Mouse (Mus musculus): ENCODE measurements around the gene Cd55. TPM values are rescaled to one million over a fixed set of nuclear protein-coding genes. Genes with fewer than 3 reads are reported as not detected.
"Not testable (repeated sequence)": the region's sequence is repeated elsewhere in the genome, so short reads cannot be mapped to it uniquely, and the experiment has no call there.

Cd55 gene
- polyA plus RNA-seq, 1 experiment = 36.8 TPM

- Histone ChIP-seq H3K27me3 (ENCODE audit: control insufficient read depth, insufficient read depth, low read length) (no peaks in the 10 kb centered on the region), H3K4me1 (ENCODE audit: control insufficient read depth, insufficient read depth, insufficient read length, low read length) (peaks cover 5% of the 10 kb centered on the region; the same call in 1 of the 2 replicates), H3K36me3 (ENCODE audit: control insufficient read depth, insufficient read depth, low read length) (no peaks in the 10 kb centered on the region), H3K27ac (ENCODE audit: insufficient read depth, low read depth, low read length) (no peak overlapping the region), H3K4me3 (ENCODE audit: low read depth, low read length) (no peak overlapping the region)
- TF ChIP-seq CTCF (IDR thresholded peaks at IDR 0.05; ENCODE audit: extremely low read depth, insufficient read length, insufficient replicate concordance, low read depth, low read length) = no peak
- no peak for TF ChIP-seq POLR2A (IDR thresholded peaks at IDR 0.05; ENCODE audit: low read depth, low read length)
- WGBS = 41% methylated on average over 2 of the region's 2 CpGs
These were observed 4.9 kb upstream of the Cd55 start for GRCm38 (mm10) chr1:130467453-130467852.

- Histone ChIP-seq H3K27ac (ENCODE audit: insufficient read depth, low read depth, low read length) (no peak overlapping the region), H3K4me3 (ENCODE audit: low read depth, low read length) (no peak overlapping the region), H3K27me3 (ENCODE audit: control insufficient read depth, insufficient read depth, low read length) (no peaks in the 10 kb centered on the region), H3K4me1 (ENCODE audit: control insufficient read depth, insufficient read depth, insufficient read length, low read length) (peaks cover 5% of the 10 kb centered on the region; the same call in 1 of the 2 replicates), H3K36me3 (ENCODE audit: control insufficient read depth, insufficient read depth, low read length) (no peaks in the 10 kb centered on the region)
- TF ChIP-seq CTCF (IDR thresholded peaks at IDR 0.05; ENCODE audit: extremely low read depth, insufficient read length, insufficient replicate concordance, low read depth, low read length) (no peak), POLR2A (IDR thresholded peaks at IDR 0.05; ENCODE audit: low read depth, low read length) (no peak)
These were observed 1.6 kb upstream of the Cd55 start for GRCm38 (mm10) chr1:130464173-130464572.

GRCm38 (mm10) chr1:130462867-130463266 lies 323 bp upstream of the Cd55 start:
- Histone ChIP-seq H3K27ac (ENCODE audit: insufficient read depth, low read depth, low read length) (peak overlapping the region; percentile 17; the same call in 1 of the 2 replicates), H3K4me3 (ENCODE audit: low read depth, low read length) (peak overlapping the region; percentile 84)
- 5% methylated on average over 4 of the region's 4 CpGs for WGBS

GRCm38 (mm10) chr1:130455111-130455510 lies 7.4 kb downstream of the Cd55 start:
- peaks cover 11% of the 10 kb centered on the region for H3K36me3 ChIP-seq (ENCODE audit: control insufficient read depth, insufficient read depth, low read length)
- H3K4me3 ChIP-seq (ENCODE audit: low read depth, low read length) = no peak overlapping the region
- 85% methylated on average over 2 of the region's 2 CpGs for WGBS
- no peak overlapping the region for H3K27ac ChIP-seq (ENCODE audit: insufficient read depth, low read depth, low read length)
- TF ChIP-seq CTCF (IDR thresholded peaks at IDR 0.05; ENCODE audit: extremely low read depth, insufficient read length, insufficient replicate concordance, low read depth, low read length) (no peak), POLR2A (IDR thresholded peaks at IDR 0.05; ENCODE audit: low read depth, low read length) (no peak)
- no peaks in the 10 kb centered on the region for H3K27me3 ChIP-seq (ENCODE audit: control insufficient read depth, insufficient read depth, low read length)
- no peaks in the 10 kb centered on the region for H3K4me1 ChIP-seq (ENCODE audit: control insufficient read depth, insufficient read depth, insufficient read length, low read length)

More at GRCm38 (mm10) chr1:130462867-130463266, 323 bp upstream of the Cd55 start:
- TF ChIP-seq POLR2A (IDR thresholded peaks at IDR 0.05; ENCODE audit: low read depth, low read length) (no peak), CTCF (IDR thresholded peaks at IDR 0.05; ENCODE audit: extremely low read depth, insufficient read length, insufficient replicate concordance, low read depth, low read length) (no peak)
- no peaks in the 10 kb centered on the region for H3K27me3 ChIP-seq (ENCODE audit: control insufficient read depth, insufficient read depth, low read length)
- H3K36me3 ChIP-seq (ENCODE audit: control insufficient read depth, insufficient read depth, low read length) = peaks cover 1% of the 10 kb centered on the region; the same call in 1 of the 2 replicates
- H3K4me1 ChIP-seq (ENCODE audit: control insufficient read depth, insufficient read depth, insufficient read length, low read length) = peaks cover 5% of the 10 kb centered on the region; the same call in 1 of the 2 replicates

GRCm38 (mm10) chr1:130442930-130443329 lies 19.6 kb downstream of the Cd55 start:
- H3K27ac ChIP-seq (ENCODE audit: insufficient read depth, low read depth, low read length); H3K27me3 ChIP-seq (ENCODE audit: control insufficient read depth, insufficient read depth, low read length); H3K36me3 ChIP-seq (ENCODE audit: control insufficient read depth, insufficient read depth, low read length); H3K4me3 ChIP-seq (ENCODE audit: low read depth, low read length); H3K4me1 ChIP-seq (ENCODE audit: control insufficient read depth, insufficient read depth, insufficient read length, low read length): not testable (repeated sequence)
- WGBS = 52% methylated on average over 1 of the region's 1 CpGs

GRCm38 (mm10) chr1:130430920-130431319 lies 31.6 kb downstream of the Cd55 start:
- no peak for TF ChIP-seq CTCF (IDR thresholded peaks at IDR 0.05; ENCODE audit: extremely low read depth, insufficient read length, insufficient replicate concordance, low read depth, low read length)
- TF ChIP-seq POLR2A (IDR thresholded peaks at IDR 0.05; ENCODE audit: low read depth, low read length) = no peak
- Histone ChIP-seq H3K36me3 (ENCODE audit: control insufficient read depth, insufficient read depth, low read length) (no peaks in the 10 kb centered on the region), H3K27ac (ENCODE audit: insufficient read depth, low read depth, low read length) (no peak overlapping the region), H3K27me3 (ENCODE audit: control insufficient read depth, insufficient read depth, low read length) (no peaks in the 10 kb centered on the region), H3K4me3 (ENCODE audit: low read depth, low read length) (no peak overlapping the region), H3K4me1 (ENCODE audit: control insufficient read depth, insufficient read depth, insufficient read length, low read length) (peaks cover 4% of the 10 kb centered on the region; the same call in 1 of the 2 replicates)
- WGBS = 74% methylated on average over 4 of the region's 4 CpGs

- H3K27me3 ChIP-seq (ENCODE audit: control insufficient read depth, insufficient read depth, low read length); H3K27ac ChIP-seq (ENCODE audit: insufficient read depth, low read depth, low read length); H3K4me1 ChIP-seq (ENCODE audit: control insufficient read depth, insufficient read depth, insufficient read length, low read length); H3K4me3 ChIP-seq (ENCODE audit: low read depth, low read length); H3K36me3 ChIP-seq (ENCODE audit: control insufficient read depth, insufficient read depth, low read length): not testable (repeated sequence)
These were observed 33.9 kb downstream of the Cd55 start for GRCm38 (mm10) chr1:130428667-130429066.

GRCm38 (mm10) chr1:130427175-130427853 lies 35.2 kb downstream of the Cd55 start:
- WGBS = 20% methylated on average over 3 of the region's 3 CpGs
- not testable (repeated sequence) for H3K4me3 ChIP-seq (ENCODE audit: low read depth, low read length); H3K27me3 ChIP-seq (ENCODE audit: control insufficient read depth, insufficient read depth, low read length); H3K36me3 ChIP-seq (ENCODE audit: control insufficient read depth, insufficient read depth, low read length); H3K27ac ChIP-seq (ENCODE audit: insufficient read depth, low read depth, low read length); H3K4me1 ChIP-seq (ENCODE audit: control insufficient read depth, insufficient read depth, insufficient read length, low read length)

Data from small intestine, adult 2 months (tissue).